Mouse (Mus musculus): Measurements from ENCODE around the gene Ctbp2.
A peak's percentile ranks its signal among the peaks of the same experiment; 100 is the strongest.
"Not testable (repeated sequence)": the region's sequence is repeated elsewhere in the genome, so short reads cannot be mapped to it uniquely, and the experiment has no call there.

Ctbp2 gene

GRCm38 (mm10) chr7:133121080-133121607 is 3.0 kb downstream of the Ctbp2 start:
- ATAC-seq (ENCODE audit: insufficient number of reproducible peaks, low FRiP score, low TSS enrichment), result no peak

- no peak for ATAC-seq (ENCODE audit: insufficient number of reproducible peaks, low FRiP score, low TSS enrichment)
Measured at GRCm38 (mm10) chr7:133120221-133120751, 3.9 kb downstream of the Ctbp2 start.

GRCm38 (mm10) chr7:133117815-133118214 is 6.3 kb downstream of the Ctbp2 start:
- no peak for ATAC-seq (ENCODE audit: insufficient number of reproducible peaks, low FRiP score, low TSS enrichment)

GRCm38 (mm10) chr7:133116542-133116941 is 7.6 kb downstream of the Ctbp2 start:
- no peak for ATAC-seq (ENCODE audit: insufficient number of reproducible peaks, low FRiP score, low TSS enrichment)

GRCm38 (mm10) chr7:133115886-133116285 is 8.3 kb downstream of the Ctbp2 start:
- ATAC-seq (ENCODE audit: insufficient number of reproducible peaks, low FRiP score, low TSS enrichment), result no peak

GRCm38 (mm10) chr7:133114847-133115470 is 9.2 kb downstream of the Ctbp2 start:
- no peak for ATAC-seq (ENCODE audit: insufficient number of reproducible peaks, low FRiP score, low TSS enrichment)

DNA sequence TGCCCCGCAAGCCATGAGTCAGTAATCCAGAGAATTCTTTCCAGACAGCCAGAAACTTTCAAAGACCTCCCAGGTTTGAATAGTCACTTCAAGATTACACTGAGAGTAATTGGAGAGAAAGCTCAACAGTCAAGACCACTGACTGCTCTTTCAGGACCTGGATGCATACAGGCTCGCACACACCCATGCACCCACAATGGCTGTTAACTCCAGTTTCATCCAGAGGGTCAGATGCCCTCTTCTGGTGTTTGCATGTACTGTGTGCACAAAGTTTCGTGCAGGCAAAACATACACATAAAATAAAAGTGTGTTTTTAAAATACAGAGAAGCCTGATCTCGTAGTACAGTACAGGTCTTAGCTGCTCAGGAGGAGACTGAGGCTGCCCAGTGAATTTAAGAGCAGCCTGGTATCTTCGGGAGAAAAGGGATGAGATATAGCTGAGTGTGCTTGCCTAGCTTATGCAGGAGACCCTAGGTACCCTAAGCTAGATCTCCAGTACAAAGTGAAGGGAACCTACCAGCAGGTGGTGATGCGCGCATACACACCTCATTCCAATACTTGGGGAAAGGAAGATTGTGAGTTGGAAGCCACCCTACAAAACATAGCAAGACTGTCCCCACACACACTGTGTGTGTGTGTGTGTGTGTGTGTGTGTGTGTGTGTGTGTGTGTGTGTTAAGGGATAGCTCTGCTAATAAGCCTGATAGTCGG is 10.8 kb downstream of the Ctbp2 start:
- no peak for ATAC-seq (ENCODE audit: insufficient number of reproducible peaks, low FRiP score, low TSS enrichment)

DNA sequence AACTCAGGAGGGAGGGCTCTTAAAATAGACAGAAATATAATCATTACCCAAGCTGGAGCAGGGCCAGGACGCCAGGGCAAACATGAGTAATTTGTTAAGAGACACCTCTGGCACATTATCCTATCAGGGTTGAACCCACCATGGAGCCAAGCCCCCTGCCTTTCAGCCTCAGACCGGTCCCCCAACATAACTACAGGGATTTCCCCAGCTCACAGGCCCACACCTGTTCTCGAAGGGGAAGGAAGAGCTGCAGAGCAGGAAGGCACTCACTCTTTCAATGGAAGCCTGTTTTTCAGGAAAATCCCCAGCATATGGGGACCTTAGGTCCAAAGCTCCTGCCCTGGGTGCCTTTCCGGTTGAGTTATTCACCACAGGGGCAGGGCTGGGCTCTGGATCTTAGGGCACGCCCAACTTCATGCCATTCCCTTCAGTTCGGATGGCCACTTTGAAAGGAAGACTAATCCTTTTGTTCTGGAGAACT is 11.8 kb downstream of the Ctbp2 start:
- no peak for ATAC-seq (ENCODE audit: insufficient number of reproducible peaks, low FRiP score, low TSS enrichment)

- no peak for ATAC-seq (ENCODE audit: insufficient number of reproducible peaks, low FRiP score, low TSS enrichment)
Measured at GRCm38 (mm10) chr7:133109442-133109841, 14.7 kb downstream of the Ctbp2 start.

DNA sequence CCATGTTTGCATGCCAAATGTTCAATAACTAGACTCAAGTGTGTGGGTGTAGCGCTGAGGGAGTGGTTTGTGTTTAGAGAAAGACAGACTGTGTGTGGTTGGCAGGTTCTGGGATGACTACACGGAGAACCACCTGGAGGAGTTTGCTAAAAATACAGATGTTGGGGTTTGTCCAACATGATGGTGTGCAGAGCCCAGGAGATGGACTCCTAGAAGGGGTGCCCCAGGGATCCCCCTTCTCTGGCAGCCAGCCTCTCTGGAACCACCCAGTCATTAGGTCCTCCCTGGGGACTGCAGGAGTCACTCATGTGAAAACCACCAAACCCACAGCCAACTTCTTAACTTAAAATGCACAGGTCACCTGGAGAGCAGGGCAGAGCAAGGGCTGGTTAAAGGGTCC is 15.5 kb downstream of the Ctbp2 start:
- no peak for ATAC-seq (ENCODE audit: insufficient number of reproducible peaks, low FRiP score, low TSS enrichment)

DNA sequence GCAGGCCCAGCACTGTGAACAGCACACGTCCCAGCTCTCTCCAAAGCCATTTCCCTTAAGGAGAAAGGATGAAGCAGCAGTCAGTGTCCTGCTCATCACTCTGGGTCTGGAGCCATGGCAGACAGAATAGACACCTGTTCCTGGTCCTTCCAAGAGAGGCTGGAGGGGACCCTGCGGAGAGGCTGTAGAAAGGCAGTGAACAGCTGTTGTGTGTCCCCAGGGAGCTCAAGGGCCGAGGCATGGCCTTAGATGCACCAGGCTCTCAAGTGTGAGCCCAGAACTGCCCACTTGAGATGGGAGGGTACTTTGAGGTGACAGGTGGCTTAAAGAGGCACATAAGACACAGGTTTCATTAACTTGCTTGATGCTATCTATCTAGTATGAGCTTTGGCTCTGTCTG is 21.6 kb downstream of the Ctbp2 start:
- ATAC-seq (ENCODE audit: insufficient number of reproducible peaks, low FRiP score, low TSS enrichment), result no peak

- no peak for ATAC-seq (ENCODE audit: insufficient number of reproducible peaks, low FRiP score, low TSS enrichment)
Measured at GRCm38 (mm10) chr7:133101070-133101469, 23.1 kb downstream of the Ctbp2 start.

GRCm38 (mm10) chr7:133100178-133100577 is 24.0 kb downstream of the Ctbp2 start:
- no peak for ATAC-seq (ENCODE audit: insufficient number of reproducible peaks, low FRiP score, low TSS enrichment)

GRCm38 (mm10) chr7:133099266-133099665 is 24.9 kb downstream of the Ctbp2 start:
- no peak for ATAC-seq (ENCODE audit: insufficient number of reproducible peaks, low FRiP score, low TSS enrichment)

DNA sequence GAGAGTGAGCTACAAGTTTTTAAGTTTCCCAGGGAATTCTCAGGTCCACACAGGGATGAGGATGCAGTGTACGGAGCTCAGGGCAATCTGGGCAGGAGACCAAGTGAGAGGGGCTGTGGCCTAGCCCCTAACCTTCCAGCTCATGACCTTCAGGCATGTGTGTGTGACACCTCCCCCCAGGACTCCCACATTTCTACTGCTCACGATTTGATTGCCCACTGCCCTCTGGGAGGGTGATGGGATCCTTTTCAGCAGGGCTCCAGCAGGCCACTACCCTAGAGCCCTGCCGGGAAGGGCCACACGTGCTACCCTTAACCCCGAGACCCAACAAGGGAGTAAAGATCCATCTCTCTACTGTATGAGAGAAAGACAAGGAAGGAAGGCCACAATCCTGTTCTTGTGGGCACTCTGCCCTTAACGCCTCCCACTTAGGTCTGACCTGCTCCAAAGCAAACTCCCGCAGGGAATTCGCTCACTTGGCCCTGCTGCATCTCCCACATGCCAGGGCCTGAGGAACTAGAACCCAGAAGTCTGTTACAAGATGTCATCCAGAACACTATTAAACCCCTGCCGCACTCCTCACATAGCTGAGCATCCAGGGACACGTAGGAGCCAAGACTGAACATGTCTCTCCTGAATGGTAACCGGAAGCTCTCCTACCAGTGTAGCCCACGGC is 25.9 kb downstream of the Ctbp2 start:
- ATAC-seq (ENCODE audit: insufficient number of reproducible peaks, low FRiP score, low TSS enrichment), result peak; percentile 51; the same call in 1 of the 2 replicates

DNA sequence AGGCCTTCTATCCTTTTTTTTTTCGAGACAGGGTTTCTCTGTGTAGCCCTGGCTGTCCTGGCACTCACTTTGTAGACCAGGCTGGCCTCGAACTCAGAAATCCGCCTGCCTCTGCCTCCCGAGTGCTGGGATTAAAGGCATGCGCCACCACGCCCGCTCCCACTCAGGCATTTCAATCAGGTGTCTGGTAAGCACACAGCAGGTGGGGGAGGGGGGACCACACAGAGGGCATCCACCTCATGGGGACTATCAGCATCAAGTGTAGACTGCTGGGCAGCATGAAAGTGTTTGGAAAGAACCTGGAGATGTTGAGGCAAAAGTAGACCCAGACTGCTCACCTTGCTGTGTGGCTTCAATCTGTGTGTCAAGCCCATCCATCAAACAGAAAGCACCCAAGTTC is 28.5 kb downstream of the Ctbp2 start:
- ATAC-seq (ENCODE audit: insufficient number of reproducible peaks, low FRiP score, low TSS enrichment), result not testable (repeated sequence)

- no peak for ATAC-seq (ENCODE audit: insufficient number of reproducible peaks, low FRiP score, low TSS enrichment)
Measured at GRCm38 (mm10) chr7:133094711-133095495, 29.3 kb downstream of the Ctbp2 start.

DNA sequence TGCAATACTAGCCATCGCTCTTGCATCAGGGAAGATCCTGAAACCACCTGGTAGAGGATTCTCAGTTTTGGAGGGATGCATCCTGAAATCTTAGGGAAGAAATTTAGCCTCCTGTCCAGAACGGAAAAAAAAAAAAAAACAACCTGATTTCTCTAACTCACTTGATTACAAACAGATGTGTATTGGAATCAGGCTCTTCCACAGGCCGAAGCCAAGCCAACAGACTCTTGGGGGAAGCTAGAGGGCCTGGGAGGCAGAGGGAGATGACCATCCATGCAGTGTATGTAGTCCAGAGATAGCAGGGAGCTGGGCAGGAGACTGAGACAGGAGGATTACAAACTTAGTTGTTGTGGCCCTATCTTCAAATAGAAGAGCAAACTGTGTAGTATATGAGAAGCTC is 30.0 kb downstream of the Ctbp2 start:
- no peak for ATAC-seq (ENCODE audit: insufficient number of reproducible peaks, low FRiP score, low TSS enrichment)

DNA sequence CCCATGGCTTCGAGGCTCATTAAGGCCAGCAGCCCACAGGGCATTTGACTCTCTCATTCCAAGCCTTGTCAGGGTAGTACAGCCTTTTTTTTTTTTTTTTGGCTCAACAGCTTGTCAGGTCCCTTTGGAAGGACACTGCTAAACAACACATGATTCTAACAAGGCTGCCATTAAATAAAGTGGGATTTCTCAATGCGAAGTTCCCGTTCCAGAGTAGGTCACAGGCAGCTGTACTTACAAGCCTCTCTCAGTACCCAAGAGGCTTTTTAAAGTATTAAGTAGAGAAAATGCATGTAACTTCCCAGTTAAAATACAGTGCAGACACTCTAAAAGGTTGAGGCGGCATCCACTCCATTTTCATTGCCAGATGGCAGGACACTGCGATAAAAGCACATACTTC is 30.4 kb downstream of the Ctbp2 start:
- ATAC-seq (ENCODE audit: insufficient number of reproducible peaks, low FRiP score, low TSS enrichment), result no peak

DNA sequence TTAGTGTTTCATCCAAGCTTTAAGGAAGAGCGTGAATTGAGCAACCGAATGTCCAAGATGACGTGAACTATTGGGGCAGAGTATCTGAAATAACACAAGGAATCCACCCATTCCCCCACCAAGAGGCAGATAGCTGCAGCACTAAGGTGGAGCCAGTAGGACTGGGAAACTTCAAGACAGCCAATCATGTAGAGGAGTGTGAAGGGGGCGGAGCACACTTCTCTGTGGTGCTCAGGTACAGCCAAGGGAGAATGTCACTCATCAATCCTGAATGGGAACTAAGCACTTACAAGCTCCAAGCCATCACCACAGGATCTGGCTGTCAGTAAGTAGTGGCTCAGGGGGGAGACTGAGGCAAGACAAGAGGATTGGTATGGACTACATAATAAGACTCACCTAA is 33.5 kb downstream of the Ctbp2 start:
- no peak for ATAC-seq (ENCODE audit: insufficient number of reproducible peaks, low FRiP score, low TSS enrichment)

Data from cerebellum, adult (tissue).